Mouse (Mus musculus) macrophage (primary cell): ENCODE data around the gene Tmem143. TPM values are rescaled to one million over a fixed set of nuclear protein-coding genes. Genes with fewer than 3 reads are reported as not detected.
A peak's percentile ranks its signal among the peaks of the same experiment; 100 is the strongest.
"Not testable (repeated sequence)": the region's sequence is repeated elsewhere in the genome, so short reads cannot be mapped to it uniquely, and the experiment has no call there.

Experiments used
- H3K27ac ChIP-seq: fragments of 350-480 bp; formaldehyde crosslinking; 2 replicates; pipeline ENCODE4 v1.9.0; 2021
- H3K36me3 ChIP-seq: fragments of 350-480 bp; formaldehyde crosslinking; 2 replicates; pipeline ENCODE4 v1.9.0; 2021; ENCODE audit errors: inconsistent target
- H3K4me3 ChIP-seq: fragments of 350-480 bp; formaldehyde crosslinking; 2 replicates; pipeline ENCODE4 v1.9.0; 2021; ENCODE audit errors: inconsistent target
- H3K79me2 ChIP-seq: fragments of 350-480 bp; formaldehyde crosslinking; 2 replicates; pipeline ENCODE4 v1.9.0; 2021; ENCODE audit errors: inconsistent target
- WGBS: methylation state at CpG from one replicate; pipeline ENCODE4 v1.1.7; 2026; ENCODE audit warnings: inconsistent platforms; ENCODE audit not compliant: missing documents; 5-methylcytosine and 5-hydroxymethylcytosine counted together
- polyA plus RNA-seq: library from polyadenylated mRNA; stranded (reverse); fragments of 250-400 nt; gene quantifications from 3 replicates; pipeline ENCODE4 v1.2.4, GENCODE M21; 2018; ENCODE audit warnings: inconsistent platforms

Gene Tmem143
- polyA plus RNA-seq, 1 experiment from 2014 or later = 13.1 TPM

- H3K4me3 ChIP-seq = peak overlapping the region; percentile 32
- peaks cover 9% of the 10 kb centered on the region for H3K36me3 ChIP-seq
- H3K27ac ChIP-seq = peak overlapping the region; percentile 100
- under 1% methylated on average over 37 of the region's 37 CpGs for WGBS
- peaks cover 28% of the 10 kb centered on the region for H3K79me2 ChIP-seq
Measured at GRCm38 (mm10) chr7:45922928-45923761, 26.4 kb downstream of the Tmem143 start.

GRCm38 (mm10) chr7:45923762-45924428 is 27.2 kb downstream of the Tmem143 start, which contains the start of gene Ccdc114:
Ccdc114 (plus strand) TSS chr7:45924072.
- 5% methylated on average over 24 of the region's 24 CpGs for WGBS
- H3K4me3 ChIP-seq = peak within 1 kb of the TSS; percentile 32
- H3K27ac ChIP-seq = peak within 1 kb of the TSS; percentile 100
- H3K36me3 ChIP-seq = peaks cover 4% of the 10 kb centered on the region; the same call in 1 of the 2 replicates
- peaks cover 21% of the 10 kb centered on the region for H3K79me2 ChIP-seq

GRCm38 (mm10) chr7:45924429-45924816 is 27.7 kb downstream of the Tmem143 start:
- H3K36me3 ChIP-seq = no peaks in the 10 kb centered on the region
- 19% methylated on average over 14 of the region's 14 CpGs for WGBS
- H3K27ac ChIP-seq = peak overlapping the region; percentile 100; the same call in 1 of the 2 replicates
- H3K79me2 ChIP-seq = peaks cover 15% of the 10 kb centered on the region
- peak overlapping the region; percentile 32 for H3K4me3 ChIP-seq

- Histone ChIP-seq H3K79me2 (no peaks in the 10 kb centered on the region), H3K27ac (no peak overlapping the region), H3K4me3 (no peak overlapping the region), H3K36me3 (no peaks in the 10 kb centered on the region)
- 94% methylated on average over 14 of the region's 23 CpGs for WGBS
Measured at GRCm38 (mm10) chr7:45928626-45929295, 32.0 kb downstream of the Tmem143 start.

GRCm38 (mm10) chr7:45929688-45930087 is 32.9 kb downstream of the Tmem143 start:
- no peak overlapping the region for H3K27ac ChIP-seq
- H3K79me2 ChIP-seq = no peaks in the 10 kb centered on the region
- H3K36me3 ChIP-seq = no peaks in the 10 kb centered on the region
- WGBS = 94% methylated on average over 1 of the region's 1 CpGs
- no peak overlapping the region for H3K4me3 ChIP-seq

GRCm38 (mm10) chr7:45933766-45934165 is 37.0 kb downstream of the Tmem143 start:
- 73% methylated on average over 10 of the region's 12 CpGs for WGBS
- not testable (repeated sequence) for H3K27ac ChIP-seq, H3K79me2 ChIP-seq

GRCm38 (mm10) chr7:45935114-45935513 is 38.4 kb downstream of the Tmem143 start:
- Histone ChIP-seq H3K36me3 (no peaks in the 10 kb centered on the region), H3K27ac (no peak overlapping the region), H3K4me3 (no peak overlapping the region), H3K79me2 (no peaks in the 10 kb centered on the region)
- 10% methylated on average over 6 of the region's 7 CpGs for WGBS

More at GRCm38 (mm10) chr7:45933766-45934165, 37.0 kb downstream of the Tmem143 start:
- not testable (repeated sequence) for H3K36me3 ChIP-seq, H3K4me3 ChIP-seq

GRCm38 (mm10) chr7:45939836-45940235 is 43.1 kb downstream of the Tmem143 start:
- WGBS = 46% methylated on average over 2 of the region's 2 CpGs
- Histone ChIP-seq H3K27ac (no peak overlapping the region), H3K79me2 (no peaks in the 10 kb centered on the region), H3K36me3 (no peaks in the 10 kb centered on the region), H3K4me3 (no peak overlapping the region)

GRCm38 (mm10) chr7:45941986-45942385 is 45.2 kb downstream of the Tmem143 start:
- 82% methylated on average over 8 of the region's 9 CpGs for WGBS
- Histone ChIP-seq H3K79me2 (no peaks in the 10 kb centered on the region), H3K4me3 (no peak overlapping the region), H3K36me3 (no peaks in the 10 kb centered on the region), H3K27ac (no peak overlapping the region)

- WGBS = 40% methylated on average over 1 of the region's 1 CpGs
- not testable (repeated sequence) for H3K27ac ChIP-seq, H3K36me3 ChIP-seq, H3K79me2 ChIP-seq, H3K4me3 ChIP-seq
Measured at GRCm38 (mm10) chr7:45943280-45943679, 46.5 kb downstream of the Tmem143 start.

- Histone ChIP-seq H3K4me3 (no peak overlapping the region), H3K79me2 (no peaks in the 10 kb centered on the region), H3K27ac (no peak overlapping the region), H3K36me3 (no peaks in the 10 kb centered on the region)
- 81% methylated on average over 4 of the region's 4 CpGs for WGBS
Measured at GRCm38 (mm10) chr7:45949061-45949460, 52.3 kb downstream of the Tmem143 start.

GRCm38 (mm10) chr7:45956611-45957010 is 59.9 kb downstream of the Tmem143 start:
- H3K79me2 ChIP-seq = no peaks in the 10 kb centered on the region
- H3K27ac ChIP-seq = no peak overlapping the region
- H3K4me3 ChIP-seq = no peak overlapping the region
- H3K36me3 ChIP-seq = no peaks in the 10 kb centered on the region
- 49% methylated on average over 4 of the region's 4 CpGs for WGBS
